Mouse (Mus musculus): ENCODE measurements around the gene Gm37240. TPM values are rescaled to one million over a fixed set of nuclear protein-coding genes. Genes with fewer than 3 reads are reported as not detected.

Gm37240 gene
- polyA plus RNA-seq, 1 experiment from 2014 or later: 0.93 TPM

- Histone ChIP-seq H3K4me1 (ENCODE audit: control insufficient read depth, insufficient read depth, low read depth, low read length) (no peaks in the 10 kb centered on the region), H3K4me3 (ENCODE audit: low read length) (no peak overlapping the region), H3K36me3 (ENCODE audit: control insufficient read depth, insufficient read depth, low read length) (no peaks in the 10 kb centered on the region), H3K9me3 (ENCODE audit: control insufficient read depth, low read length) (no peaks in the 10 kb centered on the region), H3K27me3 (replicated peaks; ENCODE audit: control insufficient read depth, insufficient read depth, low read length) (no peaks in the 10 kb centered on the region), H3K27ac (ENCODE audit: low read depth, low read length) (no peak overlapping the region), H3K4me2 (ENCODE audit: low read length) (no peak overlapping the region), H3K9ac (ENCODE audit: low read depth, low read length) (no peak overlapping the region)
- WGBS: 82% methylated on average over 8 of the region's 8 CpGs
- no peak for ATAC-seq
These were observed 368.6 kb downstream of the Gm37240 start for GRCm38 (mm10) chr3:85518668-85519067.

GRCm38 (mm10) chr3:85518072-85518471 is 369.2 kb downstream of the Gm37240 start:
- no peak overlapping the region for H3K27ac ChIP-seq (ENCODE audit: low read depth, low read length)
- H3K36me3 ChIP-seq (ENCODE audit: control insufficient read depth, insufficient read depth, low read length): no peaks in the 10 kb centered on the region
- H3K9ac ChIP-seq (ENCODE audit: low read depth, low read length): no peak overlapping the region
- H3K4me2 ChIP-seq (ENCODE audit: low read length): no peak overlapping the region
- no peaks in the 10 kb centered on the region for H3K4me1 ChIP-seq (ENCODE audit: control insufficient read depth, insufficient read depth, low read depth, low read length)
- no peaks in the 10 kb centered on the region for H3K9me3 ChIP-seq (ENCODE audit: control insufficient read depth, low read length)
- H3K4me3 ChIP-seq (ENCODE audit: low read length): no peak overlapping the region
- WGBS: 83% methylated on average over 1 of the region's 1 CpGs
- H3K27me3 ChIP-seq (replicated peaks; ENCODE audit: control insufficient read depth, insufficient read depth, low read length): no peaks in the 10 kb centered on the region
- no peak for ATAC-seq

GRCm38 (mm10) chr3:85516739-85517396 is 370.4 kb downstream of the Gm37240 start:
- no peaks in the 10 kb centered on the region for H3K9me3 ChIP-seq (ENCODE audit: control insufficient read depth, low read length)
- H3K27ac ChIP-seq (ENCODE audit: low read depth, low read length): no peak overlapping the region
- H3K27me3 ChIP-seq (replicated peaks; ENCODE audit: control insufficient read depth, insufficient read depth, low read length): no peaks in the 10 kb centered on the region
- H3K4me1 ChIP-seq (ENCODE audit: control insufficient read depth, insufficient read depth, low read depth, low read length): no peaks in the 10 kb centered on the region
- no peak overlapping the region for H3K9ac ChIP-seq (ENCODE audit: low read depth, low read length)
- H3K36me3 ChIP-seq (ENCODE audit: control insufficient read depth, insufficient read depth, low read length): no peaks in the 10 kb centered on the region
- no peak overlapping the region for H3K4me2 ChIP-seq (ENCODE audit: low read length)
- no peak overlapping the region for H3K4me3 ChIP-seq (ENCODE audit: low read length)
- ATAC-seq: no peak
- 66% methylated on average over 11 of the region's 11 CpGs for WGBS

- Histone ChIP-seq H3K36me3 (ENCODE audit: control insufficient read depth, insufficient read depth, low read length) (no peaks in the 10 kb centered on the region), H3K9me3 (ENCODE audit: control insufficient read depth, low read length) (no peaks in the 10 kb centered on the region), H3K27me3 (replicated peaks; ENCODE audit: control insufficient read depth, insufficient read depth, low read length) (no peaks in the 10 kb centered on the region), H3K4me2 (ENCODE audit: low read length) (no peak overlapping the region), H3K9ac (ENCODE audit: low read depth, low read length) (no peak overlapping the region), H3K4me1 (ENCODE audit: control insufficient read depth, insufficient read depth, low read depth, low read length) (no peaks in the 10 kb centered on the region), H3K27ac (ENCODE audit: low read depth, low read length) (no peak overlapping the region), H3K4me3 (ENCODE audit: low read length) (no peak overlapping the region)
- 72% methylated on average over 11 of the region's 11 CpGs for WGBS
- ATAC-seq: no peak
These were observed 372.6 kb downstream of the Gm37240 start for GRCm38 (mm10) chr3:85514700-85515099.

GRCm38 (mm10) chr3:85508717-85509279 is 378.5 kb downstream of the Gm37240 start:
- Histone ChIP-seq H3K9ac (ENCODE audit: low read depth, low read length) (no peak overlapping the region), H3K27me3 (replicated peaks; ENCODE audit: control insufficient read depth, insufficient read depth, low read length) (no peaks in the 10 kb centered on the region), H3K9me3 (ENCODE audit: control insufficient read depth, low read length) (no peaks in the 10 kb centered on the region), H3K4me2 (ENCODE audit: low read length) (no peak overlapping the region), H3K4me3 (ENCODE audit: low read length) (no peak overlapping the region), H3K4me1 (ENCODE audit: control insufficient read depth, insufficient read depth, low read depth, low read length) (no peaks in the 10 kb centered on the region), H3K36me3 (ENCODE audit: control insufficient read depth, insufficient read depth, low read length) (no peaks in the 10 kb centered on the region), H3K27ac (ENCODE audit: low read depth, low read length) (no peak overlapping the region)
- ATAC-seq: no peak
- 87% methylated on average over 5 of the region's 5 CpGs for WGBS

- 64% methylated on average over 3 of the region's 3 CpGs for WGBS
- no peaks in the 10 kb centered on the region for H3K4me1 ChIP-seq (ENCODE audit: control insufficient read depth, insufficient read depth, low read depth, low read length)
- H3K27me3 ChIP-seq (replicated peaks; ENCODE audit: control insufficient read depth, insufficient read depth, low read length): no peaks in the 10 kb centered on the region
- H3K4me3 ChIP-seq (ENCODE audit: low read length): no peak overlapping the region
- no peaks in the 10 kb centered on the region for H3K9me3 ChIP-seq (ENCODE audit: control insufficient read depth, low read length)
- H3K4me2 ChIP-seq (ENCODE audit: low read length): no peak overlapping the region
- H3K27ac ChIP-seq (ENCODE audit: low read depth, low read length): no peak overlapping the region
- ATAC-seq: no peak
- no peaks in the 10 kb centered on the region for H3K36me3 ChIP-seq (ENCODE audit: control insufficient read depth, insufficient read depth, low read length)
- no peak overlapping the region for H3K9ac ChIP-seq (ENCODE audit: low read depth, low read length)
These were observed 387.2 kb downstream of the Gm37240 start for GRCm38 (mm10) chr3:85500096-85500495.

- ATAC-seq: no peak
- Histone ChIP-seq H3K36me3 (ENCODE audit: control insufficient read depth, insufficient read depth, low read length) (no peaks in the 10 kb centered on the region), H3K9ac (ENCODE audit: low read depth, low read length) (no peak overlapping the region), H3K4me2 (ENCODE audit: low read length) (no peak overlapping the region), H3K4me1 (ENCODE audit: control insufficient read depth, insufficient read depth, low read depth, low read length) (no peaks in the 10 kb centered on the region), H3K27me3 (replicated peaks; ENCODE audit: control insufficient read depth, insufficient read depth, low read length) (no peaks in the 10 kb centered on the region), H3K4me3 (ENCODE audit: low read length) (no peak overlapping the region), H3K27ac (ENCODE audit: low read depth, low read length) (no peak overlapping the region), H3K9me3 (ENCODE audit: control insufficient read depth, low read length) (no peaks in the 10 kb centered on the region)
- WGBS: 58% methylated on average over 4 of the region's 4 CpGs
These were observed 391.2 kb downstream of the Gm37240 start for GRCm38 (mm10) chr3:85496146-85496545.

- no peak overlapping the region for H3K27ac ChIP-seq (ENCODE audit: low read depth, low read length)
- no peaks in the 10 kb centered on the region for H3K36me3 ChIP-seq (ENCODE audit: control insufficient read depth, insufficient read depth, low read length)
- H3K4me2 ChIP-seq (ENCODE audit: low read length): no peak overlapping the region
- H3K27me3 ChIP-seq (replicated peaks; ENCODE audit: control insufficient read depth, insufficient read depth, low read length): no peaks in the 10 kb centered on the region
- no peak overlapping the region for H3K4me3 ChIP-seq (ENCODE audit: low read length)
- no peaks in the 10 kb centered on the region for H3K4me1 ChIP-seq (ENCODE audit: control insufficient read depth, insufficient read depth, low read depth, low read length)
- 84% methylated on average over 8 of the region's 8 CpGs for WGBS
- H3K9ac ChIP-seq (ENCODE audit: low read depth, low read length): no peak overlapping the region
- H3K9me3 ChIP-seq (ENCODE audit: control insufficient read depth, low read length): no peaks in the 10 kb centered on the region
- no peak for ATAC-seq
These were observed 393.5 kb downstream of the Gm37240 start for GRCm38 (mm10) chr3:85493796-85494195.

- ATAC-seq: no peak
- no peak overlapping the region for H3K4me2 ChIP-seq (ENCODE audit: low read length)
- H3K27ac ChIP-seq (ENCODE audit: low read depth, low read length): no peak overlapping the region
- H3K27me3 ChIP-seq (replicated peaks; ENCODE audit: control insufficient read depth, insufficient read depth, low read length): no peaks in the 10 kb centered on the region
- H3K4me1 ChIP-seq (ENCODE audit: control insufficient read depth, insufficient read depth, low read depth, low read length): no peaks in the 10 kb centered on the region
- WGBS: 89% methylated on average over 3 of the region's 3 CpGs
- H3K9ac ChIP-seq (ENCODE audit: low read depth, low read length): no peak overlapping the region
- H3K9me3 ChIP-seq (ENCODE audit: control insufficient read depth, low read length): no peaks in the 10 kb centered on the region
- no peaks in the 10 kb centered on the region for H3K36me3 ChIP-seq (ENCODE audit: control insufficient read depth, insufficient read depth, low read length)
- H3K4me3 ChIP-seq (ENCODE audit: low read length): no peak overlapping the region
These were observed 397.1 kb downstream of the Gm37240 start for GRCm38 (mm10) chr3:85490204-85490603.

All from hindbrain, embryonic 16.5 days (tissue).